Mouse (Mus musculus) intestine, embryonic 14.5 days (tissue): Measurements from ENCODE around the gene Xxylt1. TPM values are rescaled to one million over a fixed set of nuclear protein-coding genes. Genes with fewer than 3 reads are reported as not detected.

ENCODE experiments used
- ATAC-seq: fragments of 200-750 bp; cut with Nextera tagmentation; replicated peaks from 2 replicates; pipeline ENCODE4 v1.8.0; 2017; ENCODE audit warnings: low read depth, moderate number of reproducible peaks, moderate TSS enrichment, moderate library complexity; ENCODE audit not compliant: low FRiP score, low TSS enrichment
- DNase-seq: peaks from one replicate; pipeline ENCODE4 v3.0.0-alpha.2; 2018; ENCODE audit warnings: low spot score
- H3K27ac ChIP-seq: fragments of 300-500 bp; sonication (generic); 2 replicates; pipeline ENCODE4 v1.5.1; 2014; ENCODE audit warnings: low read depth, mild to moderate bottlenecking, control low read depth
- H3K27me3 ChIP-seq: fragments of 300-500 bp; sonication (generic); replicated peaks from 2 replicates; pipeline ENCODE4 v1.6.1; 2014; ENCODE audit warnings: low read length, control low read depth; ENCODE audit not compliant: control insufficient read depth, insufficient read depth
- H3K36me3 ChIP-seq: fragments of 300-500 bp; sonication (generic); 2 replicates; pipeline ENCODE4 v1.6.1; 2014; ENCODE audit warnings: low read length, control low read depth; ENCODE audit not compliant: control insufficient read depth, insufficient read depth
- H3K4me1 ChIP-seq: fragments of 300-500 bp; sonication (generic); replicated peaks from 2 replicates; pipeline ENCODE4 v1.6.1; 2014; ENCODE audit warnings: low read length, control low read depth, mixed read lengths; ENCODE audit not compliant: control insufficient read depth, insufficient read depth
- H3K4me2 ChIP-seq: fragments of 300-500 bp; sonication (generic); 2 replicates; pipeline ENCODE4 v1.6.1; 2014; ENCODE audit warnings: low read length
- H3K4me3 ChIP-seq: fragments of 300-500 bp; sonication (generic); 2 replicates; pipeline ENCODE4 v1.5.1; 2014; ENCODE audit warnings: low read depth, low read length, control low read depth, mixed read lengths
- H3K9ac ChIP-seq: fragments of 300-500 bp; sonication (generic); 2 replicates; pipeline ENCODE4 v1.6.1; 2014; ENCODE audit warnings: mild to moderate bottlenecking, low read length
- H3K9me3 ChIP-seq: fragments of 300-500 bp; sonication (generic); 2 replicates; pipeline ENCODE4 v1.6.1; 2016; ENCODE audit warnings: low read length, control low read depth; ENCODE audit not compliant: control insufficient read depth
- WGBS: fragments of 180-500 bp; shearing (Covaris S2); extraction: QIAGEN DNeasy Blood & Tissue Kit; methylation state at CpG from one replicate; pipeline ENCODE4 v1.1.7; 2014; 5-methylcytosine and 5-hydroxymethylcytosine counted together
- polyA plus RNA-seq: library from polyadenylated mRNA; unstranded; fragments of >200 nt; fragmentation: Nextera tagmentation; extraction: Ambion mirVana; gene quantifications from 2 replicates; pipeline ENCODE4 v1.2.1, GENCODE M21; 2014

Xxylt1 gene
- polyA plus RNA-seq, 1 experiment from 2014 or later = 20.4 TPM

GRCm38 (mm10) chr16:31081891-31082290, 659 bp upstream of the Xxylt1 start:
- Histone ChIP-seq H3K27ac (no peak overlapping the region), H3K4me3 (no peak overlapping the region), H3K9ac (no peak overlapping the region), H3K27me3 (no peaks in the 10 kb centered on the region), H3K4me1 (peaks cover 7% of the 10 kb centered on the region; the same call in 1 of the 2 replicates), H3K4me2 (peak overlapping the region; percentile 95; the same call in 1 of the 2 replicates), H3K36me3 (peaks cover 5% of the 10 kb centered on the region; the same call in 1 of the 2 replicates), H3K9me3 (no peaks in the 10 kb centered on the region)
- DNase-seq (no peak), ATAC-seq (no peak)
- 77% methylated on average over 6 of the region's 6 CpGs for WGBS

DNA sequence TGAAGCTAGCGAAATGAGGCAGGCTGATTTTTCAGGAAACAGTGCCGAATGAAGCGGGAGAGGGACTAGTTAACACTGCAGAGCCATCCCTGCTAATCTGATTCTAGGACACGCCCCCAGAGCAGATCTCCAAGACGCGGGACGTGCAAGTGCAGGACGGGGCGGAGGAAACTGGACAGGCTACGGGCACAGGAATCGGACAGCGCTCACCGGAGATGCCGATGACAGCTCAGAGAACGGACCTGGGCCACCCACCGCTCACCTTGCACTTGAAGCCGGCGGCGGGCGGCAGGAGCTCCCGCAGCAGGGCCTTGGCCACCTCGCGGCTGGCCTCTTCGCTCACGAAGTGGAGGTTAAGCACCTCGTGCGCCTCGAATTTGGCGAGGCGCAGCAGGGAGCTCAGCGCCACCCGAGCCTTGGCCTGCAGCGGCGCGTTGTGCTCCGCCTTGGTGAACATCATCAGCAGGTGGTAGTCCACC, 620 bp downstream of the Xxylt1 start:
- WGBS = under 1% methylated on average over 36 of the region's 36 CpGs
- Histone ChIP-seq H3K27me3 (no peaks in the 10 kb centered on the region), H3K4me3 (peak overlapping the region; percentile 83), H3K4me2 (peak overlapping the region; percentile 95), H3K9me3 (no peaks in the 10 kb centered on the region), H3K9ac (peak overlapping the region; percentile 66), H3K4me1 (peaks cover 7% of the 10 kb centered on the region; the same call in 1 of the 2 replicates), H3K27ac (peak overlapping the region; percentile 91), H3K36me3 (peaks cover 5% of the 10 kb centered on the region; the same call in 1 of the 2 replicates)
- peak; percentile 86 for ATAC-seq
- DNase-seq = peak; percentile 91

- Histone ChIP-seq H3K27me3 (no peaks in the 10 kb centered on the region), H3K9ac (no peak overlapping the region), H3K4me2 (no peak overlapping the region), H3K36me3 (peaks cover 5% of the 10 kb centered on the region; the same call in 1 of the 2 replicates), H3K4me1 (peaks cover 7% of the 10 kb centered on the region; the same call in 1 of the 2 replicates), H3K27ac (no peak overlapping the region), H3K9me3 (no peaks in the 10 kb centered on the region), H3K4me3 (no peak overlapping the region)
- no peak for ATAC-seq
- DNase-seq = no peak
- 91% methylated on average over 5 of the region's 5 CpGs for WGBS
These were observed 3.8 kb downstream of the Xxylt1 start for GRCm38 (mm10) chr16:31077396-31077795.

- Histone ChIP-seq H3K27me3 (no peaks in the 10 kb centered on the region), H3K9ac (no peak overlapping the region), H3K4me1 (peaks cover 7% of the 10 kb centered on the region; the same call in 1 of the 2 replicates), H3K4me2 (no peak overlapping the region), H3K4me3 (no peak overlapping the region), H3K27ac (no peak overlapping the region), H3K9me3 (no peaks in the 10 kb centered on the region), H3K36me3 (peaks cover 5% of the 10 kb centered on the region; the same call in 1 of the 2 replicates)
- ATAC-seq (no peak), DNase-seq (no peak)
- 87% methylated on average over 8 of the region's 8 CpGs for WGBS
These were observed 4.8 kb downstream of the Xxylt1 start for GRCm38 (mm10) chr16:31076436-31076835.

GRCm38 (mm10) chr16:31074324-31074908, 6.8 kb downstream of the Xxylt1 start:
- H3K4me1 ChIP-seq = peaks cover 4% of the 10 kb centered on the region; the same call in 1 of the 2 replicates
- H3K9ac ChIP-seq = no peak overlapping the region
- 87% methylated on average over 3 of the region's 3 CpGs for WGBS
- H3K9me3 ChIP-seq = no peaks in the 10 kb centered on the region
- peaks cover 5% of the 10 kb centered on the region; the same call in 1 of the 2 replicates for H3K36me3 ChIP-seq
- no peak overlapping the region for H3K4me2 ChIP-seq
- DNase-seq (no peak), ATAC-seq (no peak)
- no peaks in the 10 kb centered on the region for H3K27me3 ChIP-seq
- no peak overlapping the region for H3K4me3 ChIP-seq
- H3K27ac ChIP-seq = no peak overlapping the region

DNA sequence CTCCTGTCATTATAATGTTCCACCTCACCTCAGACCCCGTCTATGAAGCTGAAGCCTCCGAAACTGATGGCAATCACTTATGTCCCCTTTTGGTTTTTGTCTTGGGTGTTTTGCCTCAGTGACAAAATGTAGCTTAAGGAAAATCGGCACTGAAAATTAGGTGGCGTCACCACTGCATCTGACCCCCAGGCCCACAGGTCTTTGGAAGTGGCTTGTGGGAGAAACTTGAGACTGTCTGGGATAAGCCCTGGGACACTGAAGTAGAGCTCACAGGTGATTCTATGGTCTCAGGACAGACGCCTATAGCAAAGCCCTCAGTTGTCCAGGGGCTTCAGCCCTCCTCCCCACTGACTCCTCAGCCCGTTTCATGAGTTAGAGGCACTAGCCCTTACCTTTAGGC, 9.5 kb downstream of the Xxylt1 start:
- DNase-seq (no peak), ATAC-seq (no peak)
- no peak overlapping the region for H3K27ac ChIP-seq
- no peaks in the 10 kb centered on the region for H3K36me3 ChIP-seq
- no peak overlapping the region for H3K9ac ChIP-seq
- H3K4me2 ChIP-seq = no peak overlapping the region
- no peak overlapping the region for H3K4me3 ChIP-seq
- peaks cover 4% of the 10 kb centered on the region; the same call in 1 of the 2 replicates for H3K4me1 ChIP-seq
- H3K9me3 ChIP-seq = no peaks in the 10 kb centered on the region
- H3K27me3 ChIP-seq = no peaks in the 10 kb centered on the region
- WGBS = 89% methylated on average over 6 of the region's 6 CpGs

- DNase-seq = peak; percentile 94
- Histone ChIP-seq H3K4me3 (no peak overlapping the region), H3K4me2 (peak overlapping the region; percentile 41), H3K9ac (no peak overlapping the region), H3K27me3 (no peaks in the 10 kb centered on the region), H3K9me3 (no peaks in the 10 kb centered on the region), H3K4me1 (peaks cover 4% of the 10 kb centered on the region; the same call in 1 of the 2 replicates), H3K36me3 (no peaks in the 10 kb centered on the region), H3K27ac (no peak overlapping the region)
- WGBS = 10% methylated on average over 21 of the region's 21 CpGs
- peak; percentile 70 for ATAC-seq
These were observed 10.7 kb downstream of the Xxylt1 start for GRCm38 (mm10) chr16:31070358-31071133.

- H3K4me2 ChIP-seq = no peak overlapping the region
- H3K4me3 ChIP-seq = no peak overlapping the region
- 79% methylated on average over 14 of the region's 14 CpGs for WGBS
- H3K9me3 ChIP-seq = no peaks in the 10 kb centered on the region
- H3K9ac ChIP-seq = no peak overlapping the region
- H3K36me3 ChIP-seq = no peaks in the 10 kb centered on the region
- H3K27me3 ChIP-seq = no peaks in the 10 kb centered on the region
- ATAC-seq (no peak), DNase-seq (no peak)
- peaks cover 4% of the 10 kb centered on the region; the same call in 1 of the 2 replicates for H3K4me1 ChIP-seq
- H3K27ac ChIP-seq = no peak overlapping the region
These were observed 11.7 kb downstream of the Xxylt1 start for GRCm38 (mm10) chr16:31069211-31070166.
